Mouse (Mus musculus) cerebellum, adult 2 months (tissue): ENCODE measurements around the gene Cox4i2.

Source experiments
- CTCF ChIP-seq: fragments of 200-500 bp; IDR thresholded peaks from 2 replicates; pipeline ENCODE4 v1.5.1; 2011; ENCODE audit warnings: low read depth, mild to moderate bottlenecking, control low read depth, low read length, moderate library complexity, borderline replicate concordance; ENCODE audit not compliant: insufficient read depth
- POLR2A ChIP-seq: fragments of 200-500 bp; IDR thresholded peaks from 2 replicates; pipeline ENCODE4 v1.6.1; 2011; ENCODE audit warnings: low read length, control low read depth, borderline replicate concordance; ENCODE audit not compliant: insufficient read depth

- TF ChIP-seq POLR2A, result no peak
- no peak for TF ChIP-seq CTCF
These were observed 20.8 kb upstream of the Cox4i2 start for GRCm38 (mm10) chr2:152733201-152733600.
